Mouse (Mus musculus) spleen, postnatal 36 days (tissue): ENCODE results near the gene Gpi1.
A peak's percentile ranks its signal among the peaks of the same experiment; 100 is the strongest.

ENCODE experiments used
- DNase-seq, 2 experiments: peaks; one replicate each; pipeline ENCODE4 v3.0.0; 2022; ENCODE audit warnings: low spot score in 2 of 2, mixed read lengths in 1 of 2

Gene Gpi1

GRCm38 (mm10) chr7:34230116-34230515, at the start of gene Gpi1:
TSS of gene Gpi1 (minus strand) at chr7:34230336.
- peak; percentile 81 to 83 for DNase-seq

GRCm38 (mm10) chr7:34277656-34278055, 47.5 kb upstream of the Gpi1 start:
- no peak for DNase-seq

- no peak for DNase-seq
These were observed 45.9 kb upstream of the Gpi1 start for GRCm38 (mm10) chr7:34276066-34276465.

DNA sequence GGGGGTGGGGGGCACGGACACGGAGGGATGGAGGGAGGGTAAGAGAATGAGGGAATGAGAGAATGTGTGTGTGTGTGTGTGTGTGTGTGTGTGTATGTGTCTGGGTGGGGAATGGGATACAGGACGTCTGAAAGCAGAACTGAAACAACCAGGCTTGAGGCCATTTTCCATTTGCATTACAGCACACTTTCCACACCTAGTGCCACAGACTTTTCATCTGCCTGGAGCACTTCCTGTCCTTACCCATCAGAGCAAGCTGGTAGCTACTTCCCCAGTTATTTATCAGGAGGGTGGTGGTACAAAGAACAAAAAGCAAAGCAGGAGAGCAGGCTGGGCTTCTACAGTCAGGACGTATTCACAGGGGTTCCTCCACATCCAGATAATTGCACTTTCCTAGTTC, 42.3 kb upstream of the Gpi1 start:
- peak; percentile 4 to 17 for DNase-seq

- no peak for DNase-seq
These were observed 38.3 kb upstream of the Gpi1 start for GRCm38 (mm10) chr7:34268463-34268862.

DNA sequence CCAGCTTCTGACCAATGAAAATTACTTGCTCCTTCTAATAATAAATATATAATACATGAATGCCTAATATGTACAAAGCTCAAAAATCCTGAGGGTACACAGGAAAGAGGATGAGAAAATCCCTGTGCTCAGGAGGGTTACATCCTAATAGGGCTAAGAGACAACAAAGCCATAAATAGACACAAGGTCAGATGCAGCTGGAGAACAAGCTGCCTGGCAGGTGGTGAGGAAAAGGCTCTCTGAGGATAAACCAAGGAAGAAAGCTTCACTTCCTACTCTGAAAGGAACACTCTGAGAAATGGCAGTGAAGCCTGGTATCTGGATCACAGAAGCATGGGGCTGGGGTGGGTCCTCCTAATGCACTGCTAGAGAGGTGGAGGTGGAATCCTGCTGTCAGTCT, 36.3 kb upstream of the Gpi1 start:
- no peak for DNase-seq

GRCm38 (mm10) chr7:34265876-34266346, 35.8 kb upstream of the Gpi1 start:
- peak; percentile 54 to 55 for DNase-seq

DNA sequence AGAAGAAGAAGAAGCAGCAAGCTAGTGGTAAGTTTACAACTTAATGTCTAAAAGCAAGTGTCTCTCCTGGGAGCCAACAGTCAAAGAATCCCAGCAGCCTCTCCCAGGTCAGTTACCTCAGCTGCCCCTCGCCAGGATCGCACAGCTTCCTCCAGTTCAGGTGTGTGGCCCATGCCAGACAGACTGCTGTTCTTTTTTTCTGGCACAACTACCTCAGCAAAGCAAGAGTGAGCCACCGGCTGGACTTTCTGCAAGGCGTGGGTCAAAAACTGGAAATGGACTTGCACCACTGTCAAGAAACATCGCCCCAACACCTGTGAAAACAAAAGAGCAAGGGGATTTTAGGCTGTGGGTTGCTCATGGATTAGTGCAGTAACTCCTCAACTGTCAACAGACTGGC, 33.3 kb upstream of the Gpi1 start:
- DNase-seq = no peak

GRCm38 (mm10) chr7:34258407-34258806, 28.3 kb upstream of the Gpi1 start:
- DNase-seq = no peak

DNA sequence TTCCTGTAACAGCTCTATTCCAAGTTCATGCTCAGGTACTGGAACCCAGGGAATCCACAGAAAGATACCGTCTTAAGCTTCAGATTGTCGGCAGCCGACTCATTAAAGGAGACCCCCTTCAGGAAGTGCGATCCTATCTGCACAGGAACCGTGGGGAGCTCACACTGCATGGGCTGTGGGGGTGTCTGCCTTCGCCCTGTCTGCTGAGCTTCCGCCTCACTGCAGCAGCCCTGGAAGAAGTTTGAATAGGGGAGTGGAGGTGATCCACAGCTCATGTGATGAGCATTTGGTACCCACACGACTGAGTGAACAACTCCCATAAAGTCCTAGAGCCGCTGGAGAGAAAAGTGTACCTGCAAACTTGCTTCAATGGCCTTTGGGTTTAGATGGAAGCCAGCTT, 27.1 kb upstream of the Gpi1 start:
- DNase-seq = no peak

GRCm38 (mm10) chr7:34255916-34256315, 25.8 kb upstream of the Gpi1 start:
- DNase-seq = no peak

GRCm38 (mm10) chr7:34255137-34255536, 25.0 kb upstream of the Gpi1 start:
- DNase-seq = no peak

- DNase-seq = no peak
These were observed 21.9 kb upstream of the Gpi1 start for GRCm38 (mm10) chr7:34252030-34252429.

- DNase-seq = no peak
These were observed 20.6 kb upstream of the Gpi1 start, which contains the start of gene Gm6096 for GRCm38 (mm10) chr7:34250738-34251137. TSS of gene Gm6096 (plus strand) at chr7:34251038.

- no peak for DNase-seq
These were observed 16.8 kb upstream of the Gpi1 start for GRCm38 (mm10) chr7:34246870-34247499.

DNA sequence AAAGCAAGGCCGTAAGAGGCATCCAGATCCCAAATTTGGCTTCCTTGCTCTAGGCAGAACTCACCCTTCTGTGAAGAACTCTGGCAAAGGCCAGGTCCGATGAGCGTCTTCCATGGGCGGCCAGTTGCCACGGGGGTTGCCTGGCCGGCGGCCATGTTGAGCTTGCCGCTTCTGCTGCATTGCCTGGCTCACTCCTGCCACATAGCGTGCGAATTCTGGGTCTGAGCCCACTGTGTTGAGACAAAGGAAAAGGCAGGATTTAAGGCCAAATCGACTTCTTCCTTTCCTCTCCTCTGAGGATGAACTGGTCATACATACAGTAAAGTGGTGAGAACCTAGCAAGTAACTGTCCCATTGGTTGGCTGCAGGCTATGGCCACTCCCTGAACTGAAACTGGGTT, 12.0 kb upstream of the Gpi1 start:
- no peak for DNase-seq

DNA sequence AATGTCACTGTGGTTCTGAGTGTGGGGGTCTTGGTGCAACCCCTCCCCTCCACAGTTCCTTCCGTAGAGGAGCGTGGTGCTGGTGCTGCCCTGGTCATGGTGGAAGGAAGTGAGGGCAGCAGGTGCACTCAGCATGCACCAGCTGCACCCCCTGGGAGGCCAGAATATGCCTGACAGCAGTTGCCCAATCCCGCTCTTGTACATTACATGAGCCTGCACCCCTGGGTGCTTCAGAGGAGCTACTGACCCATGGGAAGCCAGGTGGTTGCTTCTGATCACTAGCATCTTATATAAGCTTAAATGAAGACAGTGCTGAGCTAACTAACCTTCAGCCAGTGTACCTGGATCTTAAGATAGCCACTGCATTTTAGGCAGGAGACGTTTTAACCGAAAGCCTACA, 8.0 kb upstream of the Gpi1 start:
- no peak for DNase-seq

DNA sequence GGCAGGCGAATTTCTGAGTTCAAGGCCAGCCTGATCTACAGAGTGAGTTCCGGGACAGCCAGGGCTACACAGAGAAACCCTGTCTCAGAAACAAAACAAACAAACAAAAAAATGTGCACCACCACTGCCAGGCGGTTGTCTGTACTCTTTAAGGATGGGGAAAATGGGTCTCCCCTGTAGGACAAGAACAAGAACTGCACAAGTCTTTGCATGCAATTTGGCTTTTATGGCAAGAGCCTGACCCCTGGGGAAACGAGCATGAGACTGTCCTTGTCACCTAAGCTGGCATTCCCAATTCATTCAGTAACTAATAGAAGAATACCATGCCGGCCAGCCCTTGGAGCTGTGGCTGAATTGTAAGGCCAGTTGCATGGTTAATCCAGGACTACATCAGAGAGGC, 5.5 kb upstream of the Gpi1 start:
- no peak for DNase-seq

- DNase-seq = no peak
These were observed 4.8 kb upstream of the Gpi1 start for GRCm38 (mm10) chr7:34234610-34235561.

DNA sequence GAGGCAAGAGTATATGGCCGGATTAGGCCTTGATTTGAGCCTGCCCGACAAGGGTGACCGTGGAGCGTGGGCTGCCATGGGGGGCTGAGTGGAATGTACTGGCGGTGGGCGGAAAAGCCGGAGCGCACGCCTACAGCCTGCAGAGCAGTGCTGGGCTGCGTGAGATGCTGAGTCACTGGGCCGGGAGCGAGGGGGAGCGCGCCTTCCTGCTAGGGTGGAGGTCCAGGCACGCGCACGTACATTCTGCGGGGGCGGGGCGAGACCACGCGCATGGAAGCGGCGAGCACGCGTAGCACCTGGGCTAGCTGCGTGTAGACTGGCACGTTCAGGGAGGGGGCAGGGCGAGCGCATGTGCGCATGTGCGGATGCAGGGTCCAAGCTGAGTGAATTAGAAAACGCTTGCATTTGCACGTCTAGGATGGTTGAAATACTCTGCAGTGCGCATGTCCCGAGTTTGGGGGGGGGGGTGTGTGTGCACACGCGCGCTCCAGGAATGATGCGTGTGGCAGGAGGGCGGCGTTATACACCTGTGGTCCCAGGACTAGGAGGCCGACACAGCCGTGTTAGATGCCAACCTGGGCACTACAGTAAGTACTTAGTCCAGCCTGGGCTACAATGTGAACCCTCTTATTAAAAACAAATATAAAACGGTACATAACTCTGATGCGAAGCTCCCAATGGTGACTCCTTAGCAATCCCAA, 3.9 kb upstream of the Gpi1 start:
- peak; percentile 98 for DNase-seq

DNA sequence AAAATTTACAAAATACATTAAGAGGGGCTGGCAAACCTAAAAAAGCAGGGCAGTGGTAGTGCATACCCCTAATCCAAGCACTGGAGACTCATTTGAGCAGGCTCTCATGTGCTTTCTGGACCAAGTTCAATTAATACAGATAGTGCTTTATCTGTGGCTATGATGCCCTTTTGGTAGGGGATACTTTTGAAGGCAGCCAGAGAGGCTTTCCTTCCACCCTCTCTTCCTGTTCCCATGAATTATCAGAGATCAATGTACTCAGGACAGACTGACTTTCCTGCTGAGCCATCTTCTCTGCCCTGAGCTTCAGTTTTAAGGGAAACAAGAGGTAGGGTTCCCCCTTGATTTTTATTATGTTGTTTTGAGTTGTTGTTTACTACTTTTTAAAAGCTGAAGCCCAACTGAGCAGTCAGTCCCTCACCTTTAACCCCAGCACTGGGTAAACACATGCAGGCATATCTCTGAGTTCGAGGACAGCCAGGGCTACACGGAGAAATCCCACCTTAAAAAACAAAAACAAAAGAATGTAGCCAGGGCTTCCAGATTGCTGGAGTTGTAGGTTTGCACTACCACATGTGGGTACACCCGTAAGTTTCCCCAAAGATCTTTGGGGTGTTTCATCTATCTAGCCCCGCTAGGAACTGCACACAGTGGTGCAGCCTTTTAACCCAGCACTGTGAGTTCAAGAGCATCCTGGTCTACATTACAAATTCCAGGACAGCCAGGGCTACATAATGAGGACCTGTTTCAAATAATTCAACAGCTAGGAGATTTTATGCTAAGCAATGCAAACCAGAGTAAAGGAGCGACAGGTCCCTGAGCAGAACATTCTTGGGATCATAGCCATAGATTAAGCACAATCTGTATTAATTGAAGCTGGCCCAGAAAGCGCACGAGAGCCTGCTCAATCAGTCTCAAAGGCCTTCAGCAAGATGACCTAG, 2.9 kb upstream of the Gpi1 start:
- DNase-seq = no peak
